Mouse (Mus musculus): Measurements from ENCODE around the gene Dkkl1. TPM values are rescaled to one million over a fixed set of nuclear protein-coding genes. Genes with fewer than 3 reads are reported as not detected.

The Dkkl1 gene
- polyA plus RNA-seq (2014; fragmentation: Illumina TruSeq; extraction: RNeasy Lipid Tissue Mini Kit (QIAGEN cat#74804)) = not detected

GRCm38 (mm10) chr7:45211851-45212251 lies at the start of gene Dkkl1:
Gene Dkkl1, minus strand, starts transcription at chr7:45212147.

GRCm38 (mm10) chr7:45240633-45241388 lies 28.9 kb upstream of the Dkkl1 start, which contains the start of gene Slc6a16:
Gene Slc6a16, plus strand, starts transcription at chr7:45241085.

GRCm38 (mm10) chr7:45238723-45239496 lies 27.0 kb upstream of the Dkkl1 start, which contains the start of gene Cd37:
Gene Cd37, minus strand, starts transcription at chr7:45239115.

GRCm38 (mm10) chr7:45215673-45216441 lies 3.9 kb upstream of the Dkkl1 start, which contains the start of gene Tead2:
Gene Tead2, plus strand, starts transcription at chr7:45215753.

GRCm38 (mm10) chr7:45204380-45205143 lies 7.4 kb downstream of the Dkkl1 start, which contains the start of gene Ccdc155:
Gene Ccdc155, minus strand, starts transcription at chr7:45204892.

GRCm38 (mm10) chr7:45180896-45181477 lies 31.0 kb downstream of the Dkkl1 start, which contains the start of gene Pth2:
Gene Pth2, plus strand, starts transcription at chr7:45180995.

GRCm38 (mm10) chr7:45179469-45179868 lies 32.5 kb downstream of the Dkkl1 start, which contains the start of gene Gfy:
Gene Gfy, minus strand, starts transcription at chr7:45179569.

GRCm38 (mm10) chr7:45163735-45164490 lies 48.0 kb downstream of the Dkkl1 start, which contains the start of gene Slc17a7:
Gene Slc17a7, plus strand, starts transcription at chr7:45163949.

Other genes with a start within 250 kb of the Dkkl1 start
- 0.88 TPM for gene Cpt1c, start 237.3 kb downstream of the Dkkl1 start, polyA plus RNA-seq (2014; fragmentation: Illumina TruSeq; extraction: RNeasy Lipid Tissue Mini Kit (QIAGEN cat#74804))
- gene Prmt1, start 225.6 kb downstream of the Dkkl1 start, polyA plus RNA-seq (2014; fragmentation: Illumina TruSeq; extraction: RNeasy Lipid Tissue Mini Kit (QIAGEN cat#74804)) = 8.2 TPM
- 8.4 TPM for gene Irf3, start 214.5 kb downstream of the Dkkl1 start, polyA plus RNA-seq (2014; fragmentation: Illumina TruSeq; extraction: RNeasy Lipid Tissue Mini Kit (QIAGEN cat#74804))
- 2.0 TPM for gene Bcl2l12, start 213.4 kb downstream of the Dkkl1 start, polyA plus RNA-seq (2014; fragmentation: Illumina TruSeq; extraction: RNeasy Lipid Tissue Mini Kit (QIAGEN cat#74804))
- 2.2 TPM for gene Scaf1, start 195.8 kb downstream of the Dkkl1 start, polyA plus RNA-seq (2014; fragmentation: Illumina TruSeq; extraction: RNeasy Lipid Tissue Mini Kit (QIAGEN cat#74804))
- gene Rras, start 194.2 kb downstream of the Dkkl1 start, polyA plus RNA-seq (2014; fragmentation: Illumina TruSeq; extraction: RNeasy Lipid Tissue Mini Kit (QIAGEN cat#74804)) = 4.0 TPM
- 0.40 TPM for gene Prr12, start 159.3 kb downstream of the Dkkl1 start, polyA plus RNA-seq (2014; fragmentation: Illumina TruSeq; extraction: RNeasy Lipid Tissue Mini Kit (QIAGEN cat#74804))
- 9.1 TPM for gene Nosip, start 149.7 kb downstream of the Dkkl1 start, polyA plus RNA-seq (2014; fragmentation: Illumina TruSeq; extraction: RNeasy Lipid Tissue Mini Kit (QIAGEN cat#74804))
- 4.7 TPM for gene Prrg2, start 149.5 kb downstream of the Dkkl1 start, polyA plus RNA-seq (2014; fragmentation: Illumina TruSeq; extraction: RNeasy Lipid Tissue Mini Kit (QIAGEN cat#74804))
- 0.31 TPM for gene Rcn3, start 119.9 kb downstream of the Dkkl1 start, polyA plus RNA-seq (2014; fragmentation: Illumina TruSeq; extraction: RNeasy Lipid Tissue Mini Kit (QIAGEN cat#74804))
- 14.4 TPM for gene Fcgrt, start 108.3 kb downstream of the Dkkl1 start, polyA plus RNA-seq (2014; fragmentation: Illumina TruSeq; extraction: RNeasy Lipid Tissue Mini Kit (QIAGEN cat#74804))
- gene Rps11, start 87.7 kb downstream of the Dkkl1 start, polyA plus RNA-seq (2014; fragmentation: Illumina TruSeq; extraction: RNeasy Lipid Tissue Mini Kit (QIAGEN cat#74804)) = 474 TPM
- gene Rpl13a, start 83.4 kb downstream of the Dkkl1 start, polyA plus RNA-seq (2014; fragmentation: Illumina TruSeq; extraction: RNeasy Lipid Tissue Mini Kit (QIAGEN cat#74804)) = 557 TPM
- gene Gm45713, start 75.9 kb downstream of the Dkkl1 start, polyA plus RNA-seq (2014; fragmentation: Illumina TruSeq; extraction: RNeasy Lipid Tissue Mini Kit (QIAGEN cat#74804)) = not detected
- gene Flt3l, start 75.7 kb downstream of the Dkkl1 start, polyA plus RNA-seq (2014; fragmentation: Illumina TruSeq; extraction: RNeasy Lipid Tissue Mini Kit (QIAGEN cat#74804)) = 3.9 TPM
- 2.1 TPM for gene Pih1d1, start 57.8 kb downstream of the Dkkl1 start, polyA plus RNA-seq (2014; fragmentation: Illumina TruSeq; extraction: RNeasy Lipid Tissue Mini Kit (QIAGEN cat#74804))
- 0.88 TPM for gene Aldh16a1, start 57.6 kb downstream of the Dkkl1 start, polyA plus RNA-seq (2014; fragmentation: Illumina TruSeq; extraction: RNeasy Lipid Tissue Mini Kit (QIAGEN cat#74804))
- gene Slc17a7, start 48.2 kb downstream of the Dkkl1 start, polyA plus RNA-seq (2014; fragmentation: Illumina TruSeq; extraction: RNeasy Lipid Tissue Mini Kit (QIAGEN cat#74804)) = not detected
- gene Gfy, start 32.6 kb downstream of the Dkkl1 start, polyA plus RNA-seq (2014; fragmentation: Illumina TruSeq; extraction: RNeasy Lipid Tissue Mini Kit (QIAGEN cat#74804)) = not detected
- gene Pth2, start 31.2 kb downstream of the Dkkl1 start, polyA plus RNA-seq (2014; fragmentation: Illumina TruSeq; extraction: RNeasy Lipid Tissue Mini Kit (QIAGEN cat#74804)) = not detected
- not detected for gene Ccdc155, start 7.3 kb downstream of the Dkkl1 start, polyA plus RNA-seq (2014; fragmentation: Illumina TruSeq; extraction: RNeasy Lipid Tissue Mini Kit (QIAGEN cat#74804))
- 10.9 TPM for gene Tead2, start 3.6 kb upstream of the Dkkl1 start, polyA plus RNA-seq (2014; fragmentation: Illumina TruSeq; extraction: RNeasy Lipid Tissue Mini Kit (QIAGEN cat#74804))
- not detected for gene Cd37, start 27.0 kb upstream of the Dkkl1 start, polyA plus RNA-seq (2014; fragmentation: Illumina TruSeq; extraction: RNeasy Lipid Tissue Mini Kit (QIAGEN cat#74804))
- gene Slc6a16, start 28.9 kb upstream of the Dkkl1 start, polyA plus RNA-seq (2014; fragmentation: Illumina TruSeq; extraction: RNeasy Lipid Tissue Mini Kit (QIAGEN cat#74804)) = not detected
- not detected for gene Slc6a21, start 65.4 kb upstream of the Dkkl1 start, polyA plus RNA-seq (2014; fragmentation: Illumina TruSeq; extraction: RNeasy Lipid Tissue Mini Kit (QIAGEN cat#74804))
- gene Trpm4, start 121.6 kb upstream of the Dkkl1 start, polyA plus RNA-seq (2014; fragmentation: Illumina TruSeq; extraction: RNeasy Lipid Tissue Mini Kit (QIAGEN cat#74804)) = 0.46 TPM
- gene Hrc, start 123.1 kb upstream of the Dkkl1 start, polyA plus RNA-seq (2014; fragmentation: Illumina TruSeq; extraction: RNeasy Lipid Tissue Mini Kit (QIAGEN cat#74804)) = 0.31 TPM
- gene Ppfia3, start 154.9 kb upstream of the Dkkl1 start, polyA plus RNA-seq (2014; fragmentation: Illumina TruSeq; extraction: RNeasy Lipid Tissue Mini Kit (QIAGEN cat#74804)) = not detected
- gene Lin7b, start 158.4 kb upstream of the Dkkl1 start, polyA plus RNA-seq (2014; fragmentation: Illumina TruSeq; extraction: RNeasy Lipid Tissue Mini Kit (QIAGEN cat#74804)) = not detected
- gene Snrnp70, start 183.6 kb upstream of the Dkkl1 start, polyA plus RNA-seq (2014; fragmentation: Illumina TruSeq; extraction: RNeasy Lipid Tissue Mini Kit (QIAGEN cat#74804)) = 78.5 TPM
- gene Kcna7, start 193.5 kb upstream of the Dkkl1 start, polyA plus RNA-seq (2014; fragmentation: Illumina TruSeq; extraction: RNeasy Lipid Tissue Mini Kit (QIAGEN cat#74804)) = not detected
- 2.6 TPM for gene Ntf5, start 201.5 kb upstream of the Dkkl1 start, polyA plus RNA-seq (2014; fragmentation: Illumina TruSeq; extraction: RNeasy Lipid Tissue Mini Kit (QIAGEN cat#74804))
- not detected for gene Lhb, start 208.7 kb upstream of the Dkkl1 start, polyA plus RNA-seq (2014; fragmentation: Illumina TruSeq; extraction: RNeasy Lipid Tissue Mini Kit (QIAGEN cat#74804))
- 4.5 TPM for gene Gys1, start 222.7 kb upstream of the Dkkl1 start, polyA plus RNA-seq (2014; fragmentation: Illumina TruSeq; extraction: RNeasy Lipid Tissue Mini Kit (QIAGEN cat#74804))
- 2.1 TPM for gene Ruvbl2, start 225.9 kb upstream of the Dkkl1 start, polyA plus RNA-seq (2014; fragmentation: Illumina TruSeq; extraction: RNeasy Lipid Tissue Mini Kit (QIAGEN cat#74804))
- gene Ftl1, start 247.7 kb upstream of the Dkkl1 start, polyA plus RNA-seq (2014; fragmentation: Illumina TruSeq; extraction: RNeasy Lipid Tissue Mini Kit (QIAGEN cat#74804)) = 0.88 TPM

Measured in ovary, adult 10 weeks (tissue).